Mouse (Mus musculus) cerebellum, adult 2 months (tissue): Measurements from ENCODE around the gene Dnah14. TPM values are rescaled to one million over a fixed set of nuclear protein-coding genes. Genes with fewer than 3 reads are reported as not detected.

Source experiments
- DNase-seq, 2 experiments: peaks; one replicate each; pipeline ENCODE4 v3.0.0; 2021
- H3K27ac ChIP-seq: fragments of 200-500 bp; 2 replicates; pipeline ENCODE4 v1.5.1; 2012; ENCODE audit warnings: low read length, control low read depth, inconsistent platforms; ENCODE audit not compliant: insufficient read depth
- H3K27me3 ChIP-seq: fragments of 200-500 bp; 2 replicates; pipeline ENCODE4 v1.6.1; 2012; ENCODE audit warnings: inconsistent platforms, mild to moderate bottlenecking, low read length, moderate library complexity; ENCODE audit not compliant: control insufficient read depth, insufficient read depth
- H3K4me1 ChIP-seq: fragments of 200-500 bp; 2 replicates; pipeline ENCODE4 v1.6.1; 2011; ENCODE audit warnings: low read length; ENCODE audit not compliant: control insufficient read depth, insufficient read depth
- H3K4me3 ChIP-seq: fragments of 200-500 bp; replicated peaks from 2 replicates; pipeline ENCODE3; 2011; ENCODE audit warnings: mild to moderate bottlenecking, low read depth, low read length, control low read depth; ENCODE audit not compliant: insufficient read depth
- CTCF ChIP-seq: fragments of 200-500 bp; IDR thresholded peaks from 2 replicates; pipeline ENCODE4 v1.5.1; 2011; ENCODE audit warnings: low read depth, mild to moderate bottlenecking, control low read depth, low read length, moderate library complexity, borderline replicate concordance; ENCODE audit not compliant: insufficient read depth
- POLR2A ChIP-seq: fragments of 200-500 bp; IDR thresholded peaks from 2 replicates; pipeline ENCODE4 v1.6.1; 2011; ENCODE audit warnings: low read length, control low read depth, borderline replicate concordance; ENCODE audit not compliant: insufficient read depth
- WGBS: fragments of 180-500 bp; shearing (Covaris S2); methylation state at CpG from one replicate; pipeline ENCODE4 v1.1.7; 2018; 5-methylcytosine and 5-hydroxymethylcytosine counted together
- polyA plus RNA-seq: library from polyadenylated mRNA; depleted of rRNA; stranded (reverse); fragments of >200 nt; gene quantifications from 2 replicates; pipeline ENCODE4 v1.2.3, GENCODE M21; 2012

Gene Dnah14
- polyA plus RNA-seq, 1 experiment = 1.0 TPM

GRCm38 (mm10) chr1:181561768-181562444 is 14.5 kb upstream of the Dnah14 start:
- TF ChIP-seq POLR2A (no peak), CTCF (no peak)
- no peak for DNase-seq
- 34% methylated on average over 8 of the region's 8 CpGs for WGBS
- no peak overlapping the region for H3K27ac ChIP-seq
- H3K4me1 ChIP-seq = no peaks in the 10 kb centered on the region
- H3K27me3 ChIP-seq = no peaks in the 10 kb centered on the region
- no peak overlapping the region for H3K4me3 ChIP-seq

GRCm38 (mm10) chr1:181569447-181569846 is 6.9 kb upstream of the Dnah14 start:
- DNase-seq = no peak
- no peaks in the 10 kb centered on the region for H3K27me3 ChIP-seq
- H3K4me1 ChIP-seq = no peaks in the 10 kb centered on the region
- WGBS = 67% methylated on average over 9 of the region's 9 CpGs
- H3K4me3 ChIP-seq = no peak overlapping the region
- no peak overlapping the region for H3K27ac ChIP-seq
- no peak for TF ChIP-seq POLR2A
- no peak for TF ChIP-seq CTCF

GRCm38 (mm10) chr1:181583152-181583551 is 6.8 kb downstream of the Dnah14 start:
- H3K4me1 ChIP-seq = no peaks in the 10 kb centered on the region
- peak; percentile 3 to 6 for DNase-seq
- H3K27me3 ChIP-seq = no peaks in the 10 kb centered on the region
- TF ChIP-seq POLR2A = no peak
- no peak for TF ChIP-seq CTCF
- H3K27ac ChIP-seq = no peak overlapping the region
- no peak overlapping the region for H3K4me3 ChIP-seq
- WGBS = 56% methylated on average over 8 of the region's 8 CpGs

- no peak overlapping the region for H3K4me3 ChIP-seq
- 56% methylated on average over 6 of the region's 6 CpGs for WGBS
- TF ChIP-seq POLR2A = no peak
- no peak for TF ChIP-seq CTCF
- no peaks in the 10 kb centered on the region for H3K27me3 ChIP-seq
- no peak overlapping the region for H3K27ac ChIP-seq
- no peaks in the 10 kb centered on the region for H3K4me1 ChIP-seq
- no peak for DNase-seq
Observed at GRCm38 (mm10) chr1:181589116-181589515, 12.8 kb downstream of the Dnah14 start.

DNA sequence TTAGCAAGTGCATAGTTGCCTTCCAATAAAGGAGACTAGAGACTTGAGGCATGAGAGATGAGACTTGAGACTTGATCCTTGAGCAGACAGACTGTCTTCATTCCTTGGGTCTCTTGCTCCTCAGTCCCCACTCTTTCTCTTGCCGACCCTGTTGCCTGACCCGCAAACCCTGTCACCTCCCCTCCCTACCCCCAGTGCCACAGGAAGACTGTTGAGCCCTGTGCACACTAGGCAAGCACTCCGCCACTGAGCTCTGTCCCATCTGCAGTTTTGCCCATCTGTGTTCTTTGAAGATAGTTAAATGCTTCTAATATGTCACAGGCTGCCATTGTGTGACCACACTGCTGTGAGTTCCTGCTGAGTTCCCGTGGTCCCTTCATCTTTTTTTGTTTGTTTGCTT is 23.0 kb downstream of the Dnah14 start:
- no peak overlapping the region for H3K4me3 ChIP-seq
- TF ChIP-seq POLR2A = no peak
- TF ChIP-seq CTCF = no peak
- 43% methylated on average over 4 of the region's 4 CpGs for WGBS
- no peak for DNase-seq
- no peaks in the 10 kb centered on the region for H3K4me1 ChIP-seq
- H3K27me3 ChIP-seq = no peaks in the 10 kb centered on the region
- H3K27ac ChIP-seq = no peak overlapping the region

DNA sequence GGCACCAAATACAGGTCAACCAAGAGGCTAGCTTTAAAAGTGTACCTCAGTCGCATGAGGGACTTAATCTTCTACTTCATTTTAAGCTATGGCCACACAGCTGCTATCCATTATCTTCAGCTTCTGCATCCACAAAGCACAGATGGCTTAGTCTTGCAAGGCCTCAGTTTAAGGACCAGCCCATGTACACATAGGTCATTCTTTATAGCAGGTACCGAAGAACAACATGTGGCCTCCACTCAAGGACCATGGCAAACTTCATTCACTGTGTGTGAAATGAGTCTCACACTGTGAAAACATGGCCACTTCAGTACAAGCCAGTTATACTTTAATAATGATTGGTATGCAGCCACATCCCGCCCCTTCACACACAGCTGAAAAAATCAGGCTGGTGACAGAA is 34.8 kb downstream of the Dnah14 start:
- 71% methylated on average over 3 of the region's 3 CpGs for WGBS
- Histone ChIP-seq H3K4me3 (no peak overlapping the region), H3K27me3 (no peaks in the 10 kb centered on the region), H3K27ac (no peak overlapping the region), H3K4me1 (no peaks in the 10 kb centered on the region)
- no peak for DNase-seq
- TF ChIP-seq POLR2A (no peak), CTCF (no peak)

DNA sequence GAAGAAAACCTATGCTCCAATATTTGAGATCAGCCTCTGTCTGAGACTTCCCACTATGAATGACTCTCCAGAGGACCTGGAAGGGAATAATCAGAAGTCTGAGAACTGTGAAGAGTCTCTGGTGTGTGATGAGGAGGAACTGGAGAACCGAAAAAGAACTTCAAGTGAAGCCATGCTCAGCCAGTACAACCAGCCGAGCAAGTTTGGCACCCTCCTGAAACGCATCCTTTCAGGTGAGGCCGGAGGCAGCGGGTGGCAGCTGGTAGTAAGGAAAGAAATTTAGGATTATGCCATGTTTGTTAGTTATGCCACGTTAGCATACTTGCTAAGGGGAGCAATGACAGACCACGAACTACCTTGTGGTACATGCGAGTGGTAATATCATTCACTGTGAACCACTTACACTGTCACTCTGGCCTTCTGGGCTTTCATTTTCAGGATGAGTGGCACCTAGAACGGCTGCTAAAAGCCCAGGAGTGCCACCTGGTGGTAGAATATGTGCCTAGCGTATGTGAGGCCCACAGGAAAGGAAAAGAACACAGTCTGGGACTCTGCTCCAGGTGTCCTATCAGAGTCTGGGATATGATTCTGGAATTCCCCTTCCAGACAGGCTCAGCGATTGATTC is 39.6 kb downstream of the Dnah14 start:
- WGBS = 45% methylated on average over 11 of the region's 11 CpGs
- H3K27me3 ChIP-seq = no peaks in the 10 kb centered on the region

GRCm38 (mm10) chr1:181617332-181617731 is 41.0 kb downstream of the Dnah14 start:
- H3K27ac ChIP-seq = no peak overlapping the region
- TF ChIP-seq POLR2A (no peak), CTCF (peak; percentile 41; the same call in 1 of the 2 replicates)
- no peaks in the 10 kb centered on the region for H3K27me3 ChIP-seq
- no peaks in the 10 kb centered on the region for H3K4me1 ChIP-seq
- WGBS = 54% methylated on average over 5 of the region's 5 CpGs
- no peak for DNase-seq
- H3K4me3 ChIP-seq = no peak overlapping the region

More for the DNA sequence above, 39.6 kb downstream of the Dnah14 start:
- TF ChIP-seq CTCF (peak; percentile 77), POLR2A (no peak)
- DNase-seq = peak; percentile 64 to 73
- H3K4me3 ChIP-seq = no peak overlapping the region
- H3K4me1 ChIP-seq = no peaks in the 10 kb centered on the region
- H3K27ac ChIP-seq = no peak overlapping the region
